Mouse (Mus musculus): ENCODE measurements around the gene Rpa2. TPM values are rescaled to one million over a fixed set of nuclear protein-coding genes. Genes with fewer than 3 reads are reported as not detected.

Gene Rpa2
- polyA plus RNA-seq, 1 experiment from 2014 or later, result 80.2 TPM

Other genes with a start within 250 kb of the Rpa2 start
- gene Atpif1, start 234.7 kb upstream of the Rpa2 start, polyA plus RNA-seq (2015; fragmentation: Nextera tagmentation; extraction: Ambion mirVana), result 1,230 and 1,350 TPM in 2 replicates
- 103 and 116 TPM in 2 replicates for gene Dnajc8, start 232.8 kb upstream of the Rpa2 start, polyA plus RNA-seq (2015; fragmentation: Nextera tagmentation; extraction: Ambion mirVana)
- 0.62 and 1.2 TPM in 2 replicates for gene Ptafr, start 204.3 kb upstream of the Rpa2 start, polyA plus RNA-seq (2015; fragmentation: Nextera tagmentation; extraction: Ambion mirVana)
- gene Eya3, start 129.3 kb upstream of the Rpa2 start, polyA plus RNA-seq (2015; fragmentation: Nextera tagmentation; extraction: Ambion mirVana), result 17.7 and 19.7 TPM in 2 replicates
- gene Xkr8, start 35.8 kb upstream of the Rpa2 start, polyA plus RNA-seq (2015; fragmentation: Nextera tagmentation; extraction: Ambion mirVana), result 3.8 and 4.4 TPM in 2 replicates
- 6.1 TPM in 2 replicates for gene Smpdl3b, start 11.1 kb upstream of the Rpa2 start, polyA plus RNA-seq (2015; fragmentation: Nextera tagmentation; extraction: Ambion mirVana)
- 1.1 TPM in 2 replicates for gene Themis2, start 28.1 kb downstream of the Rpa2 start, polyA plus RNA-seq (2015; fragmentation: Nextera tagmentation; extraction: Ambion mirVana)
- gene Ppp1r8, start 74.8 kb downstream of the Rpa2 start, polyA plus RNA-seq (2015; fragmentation: Nextera tagmentation; extraction: Ambion mirVana), result 30.1 and 32.8 TPM in 2 replicates
- 50.5 and 57.0 TPM in 2 replicates for gene Stx12, start 116.2 kb downstream of the Rpa2 start, polyA plus RNA-seq (2015; fragmentation: Nextera tagmentation; extraction: Ambion mirVana)
- gene Fam76a, start 154.2 kb downstream of the Rpa2 start, polyA plus RNA-seq (2015; fragmentation: Nextera tagmentation; extraction: Ambion mirVana), result 34.8 and 35.6 TPM in 2 replicates
- gene Fgr, start 205.8 kb downstream of the Rpa2 start, polyA plus RNA-seq (2015; fragmentation: Nextera tagmentation; extraction: Ambion mirVana), result 0.21 and 0.23 TPM in 2 replicates
- 6.5 and 6.9 TPM in 2 replicates for gene Ahdc1, start 242.9 kb downstream of the Rpa2 start, polyA plus RNA-seq (2015; fragmentation: Nextera tagmentation; extraction: Ambion mirVana)